Mouse (Mus musculus) lung, embryonic 14.5 days (tissue): ENCODE data around the gene Cacnb4. TPM values are rescaled to one million over a fixed set of nuclear protein-coding genes. Genes with fewer than 3 reads are reported as not detected.

Experiments
- ATAC-seq: fragments of 200-750 bp; cut with Nextera tagmentation; 2 replicates; pipeline ENCODE4 v1.8.0; 2017; ENCODE audit warnings: mild to moderate bottlenecking, moderate TSS enrichment, moderate library complexity; ENCODE audit not compliant: insufficient read depth
- DNase-seq: peaks from one replicate; pipeline ENCODE4 v3.0.0-alpha.2; 2015
- H3K27ac ChIP-seq: fragments of 300-500 bp; sonication (generic); 2 replicates; pipeline ENCODE4 v1.5.1; 2014; ENCODE audit warnings: low read depth, mild to moderate bottlenecking, moderate library complexity
- H3K27me3 ChIP-seq: fragments of 300-500 bp; sonication (generic); 2 replicates; pipeline ENCODE4 v1.6.1; 2014; ENCODE audit warnings: low read length, control low read depth; ENCODE audit not compliant: insufficient read depth
- H3K36me3 ChIP-seq: fragments of 300-500 bp; sonication (generic); 2 replicates; pipeline ENCODE4 v1.6.1; 2014; ENCODE audit warnings: control low read depth; ENCODE audit not compliant: insufficient read depth
- H3K4me1 ChIP-seq: fragments of 300-500 bp; sonication (generic); 2 replicates; pipeline ENCODE4 v1.6.1; 2014; ENCODE audit warnings: antibody characterized with exemption, control low read depth; ENCODE audit not compliant: insufficient read depth
- H3K4me2 ChIP-seq: fragments of 300-500 bp; sonication (generic); 2 replicates; pipeline ENCODE4 v1.6.1; 2014; ENCODE audit warnings: mild to moderate bottlenecking
- H3K4me3 ChIP-seq: fragments of 300-500 bp; sonication (generic); 2 replicates; pipeline ENCODE4 v1.5.1; 2014; ENCODE audit warnings: low read depth, low read length
- H3K9ac ChIP-seq: fragments of 300-500 bp; sonication (generic); 2 replicates; pipeline ENCODE4 v1.6.1; 2014
- H3K9me3 ChIP-seq: fragments of 300-500 bp; sonication (generic); 2 replicates; pipeline ENCODE4 v1.6.1; 2016; ENCODE audit warnings: low read depth, low read length, control low read depth
- CTCF ChIP-seq: IDR thresholded peaks from 2 replicates; pipeline ENCODE4 v1.5.1; 2016; ENCODE audit warnings: antibody characterized with exemption, low read depth
- WGBS: fragments of 180-500 bp; shearing (Covaris S2); extraction: QIAGEN DNeasy Blood & Tissue Kit; methylation state at CpG from one replicate; pipeline ENCODE4 v1.1.7; 2014; 5-methylcytosine and 5-hydroxymethylcytosine counted together
- polyA plus RNA-seq: library from polyadenylated mRNA; unstranded; fragments of >200 nt; fragmentation: Nextera tagmentation; extraction: Ambion mirVana; gene quantifications from 2 replicates; pipeline ENCODE4 v1.2.1, GENCODE M21; 2014

Cacnb4 gene
- polyA plus RNA-seq, 1 experiment from 2014 or later, result 0.39 TPM

GRCm38 (mm10) chr2:52424747-52425522 is 251.7 kb downstream of the Cacnb4 start, which contains the start of gene Arl5a:
Gene Arl5a (minus strand): TSS chr2:52424901.
- Histone ChIP-seq H3K36me3 (no peaks in the 10 kb centered on the region), H3K9me3 (no peaks in the 10 kb centered on the region), H3K4me1 (no peaks in the 10 kb centered on the region; the same call in none of the 2 replicates), H3K4me3 (peak within 1 kb of the TSS; percentile 98), H3K27me3 (no peaks in the 10 kb centered on the region), H3K4me2 (peak within 1 kb of the TSS; percentile 84), H3K9ac (peak within 1 kb of the TSS; percentile 96), H3K27ac (peak within 1 kb of the TSS; percentile 91)
- under 1% methylated on average over 57 of the region's 57 CpGs for WGBS
- ATAC-seq (peak; percentile 94), DNase-seq (peak; percentile 94)
- TF ChIP-seq CTCF, result no peak

GRCm38 (mm10) chr2:52424248-52424728 is 252.3 kb downstream of the Cacnb4 start:
- H3K9ac ChIP-seq, result peak overlapping the region; percentile 96
- WGBS, result under 1% methylated on average over 42 of the region's 42 CpGs
- H3K4me3 ChIP-seq, result peak overlapping the region; percentile 98
- ATAC-seq (peak; percentile 84), DNase-seq (peak; percentile 57)
- no peaks in the 10 kb centered on the region for H3K9me3 ChIP-seq
- TF ChIP-seq CTCF, result no peak
- H3K27ac ChIP-seq, result peak overlapping the region; percentile 91
- H3K27me3 ChIP-seq, result no peaks in the 10 kb centered on the region
- peak overlapping the region; percentile 84 for H3K4me2 ChIP-seq
- no peaks in the 10 kb centered on the region; the same call in none of the 2 replicates for H3K4me1 ChIP-seq
- H3K36me3 ChIP-seq, result no peaks in the 10 kb centered on the region

DNA sequence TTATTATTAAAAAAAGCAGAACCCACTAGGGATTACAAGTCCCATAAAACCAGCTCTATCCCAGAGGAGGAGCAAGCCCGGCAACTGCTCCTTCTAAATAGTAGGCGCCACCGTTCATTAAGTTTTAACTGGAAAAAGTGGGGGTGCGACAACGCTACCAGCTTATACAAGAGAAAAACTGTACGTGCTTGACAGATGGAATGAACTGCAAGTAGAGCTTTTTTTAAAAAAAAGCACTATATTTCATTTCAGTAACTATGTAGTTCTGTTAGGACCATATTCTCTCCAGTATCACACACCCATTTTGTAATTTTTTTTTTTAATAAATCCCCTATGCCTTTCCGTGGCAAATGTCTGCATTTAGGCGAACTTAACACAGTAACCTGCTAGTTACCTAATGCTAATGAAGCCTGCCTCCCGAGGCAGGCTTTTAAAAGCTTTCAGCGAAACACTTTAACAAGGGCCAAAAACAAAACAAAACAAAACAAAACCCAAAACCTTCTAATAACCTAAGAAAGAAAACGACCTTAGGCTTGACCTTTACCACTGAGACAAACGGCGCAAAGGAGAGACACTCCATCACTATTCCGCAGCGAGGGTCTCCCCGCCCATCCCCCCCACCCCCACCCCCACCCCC is 252.9 kb downstream of the Cacnb4 start:
- peak overlapping the region; percentile 96 for H3K9ac ChIP-seq
- H3K27me3 ChIP-seq, result no peaks in the 10 kb centered on the region
- under 1% methylated on average over 16 of the region's 16 CpGs for WGBS
- H3K4me2 ChIP-seq, result peak overlapping the region; percentile 84
- H3K9me3 ChIP-seq, result no peaks in the 10 kb centered on the region
- H3K27ac ChIP-seq, result no peak overlapping the region
- H3K4me1 ChIP-seq, result no peaks in the 10 kb centered on the region; the same call in none of the 2 replicates
- no peak for TF ChIP-seq CTCF
- H3K36me3 ChIP-seq, result no peaks in the 10 kb centered on the region
- peak overlapping the region; percentile 98 for H3K4me3 ChIP-seq
- DNase-seq, result peak; percentile 55
- ATAC-seq, result no peak

DNA sequence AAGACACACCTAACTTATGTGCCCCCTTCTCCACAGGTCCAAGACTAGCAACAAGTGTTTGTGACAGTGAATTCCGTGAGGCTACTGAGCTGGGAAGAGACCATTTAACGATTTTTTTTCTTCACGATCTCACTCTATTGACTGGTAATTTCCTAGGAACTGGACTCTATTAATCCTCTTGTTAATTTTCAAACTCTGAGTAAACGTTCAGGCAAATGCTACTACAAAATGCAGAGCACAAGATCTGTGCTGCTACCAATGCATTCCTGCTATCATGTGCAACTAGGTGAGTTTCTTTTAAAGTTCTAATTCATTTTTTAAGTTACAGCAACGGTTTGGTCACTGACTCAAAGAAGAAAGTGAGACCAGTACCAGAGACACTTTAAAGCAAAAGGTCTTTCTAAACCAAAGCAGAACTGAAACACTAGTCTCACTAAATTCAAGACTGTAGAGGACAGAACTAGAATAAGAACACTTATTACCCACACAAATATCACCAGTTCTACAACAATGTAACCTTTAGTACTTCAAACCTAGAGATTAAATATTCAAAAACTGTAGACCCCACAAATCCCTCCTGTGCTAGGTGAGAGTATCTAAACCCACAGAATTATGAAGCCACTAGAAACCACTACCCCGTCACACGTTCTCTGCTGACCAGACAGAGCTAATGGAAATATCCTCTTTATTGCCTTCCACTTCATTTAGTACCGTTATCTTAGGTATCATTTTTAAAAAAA is 253.6 kb downstream of the Cacnb4 start:
- Histone ChIP-seq H3K4me2 (peak overlapping the region; percentile 84), H3K4me1 (no peaks in the 10 kb centered on the region; the same call in none of the 2 replicates), H3K27ac (no peak overlapping the region), H3K27me3 (no peaks in the 10 kb centered on the region), H3K9me3 (no peaks in the 10 kb centered on the region), H3K36me3 (no peaks in the 10 kb centered on the region), H3K4me3 (peak overlapping the region; percentile 98), H3K9ac (peak overlapping the region; percentile 96)
- TF ChIP-seq CTCF, result no peak
- no peak for ATAC-seq
- 39% methylated on average over 8 of the region's 8 CpGs for WGBS
- DNase-seq, result no peak

- H3K4me3 ChIP-seq, result no peak overlapping the region
- H3K4me2 ChIP-seq, result no peak overlapping the region
- DNase-seq, result no peak
- no peak for ATAC-seq
- no peak overlapping the region for H3K9ac ChIP-seq
- H3K4me1 ChIP-seq, result no peaks in the 10 kb centered on the region; the same call in none of the 2 replicates
- TF ChIP-seq CTCF, result no peak
- H3K27me3 ChIP-seq, result no peaks in the 10 kb centered on the region
- H3K27ac ChIP-seq, result no peak overlapping the region
- peaks cover 3% of the 10 kb centered on the region for H3K36me3 ChIP-seq
- H3K9me3 ChIP-seq, result no peaks in the 10 kb centered on the region
- 42% methylated on average over 6 of the region's 6 CpGs for WGBS
Measured at GRCm38 (mm10) chr2:52421197-52421596, 255.4 kb downstream of the Cacnb4 start.

- DNase-seq (no peak), ATAC-seq (no peak)
- Histone ChIP-seq H3K4me3 (no peak overlapping the region), H3K27ac (no peak overlapping the region), H3K9me3 (no peaks in the 10 kb centered on the region; the same call in 1 of the 2 replicates), H3K27me3 (no peaks in the 10 kb centered on the region), H3K4me1 (no peaks in the 10 kb centered on the region; the same call in 1 of the 2 replicates), H3K4me2 (no peak overlapping the region), H3K36me3 (peaks cover 14% of the 10 kb centered on the region), H3K9ac (no peak overlapping the region)
- TF ChIP-seq CTCF, result no peak
- WGBS, result 85% methylated on average over 7 of the region's 7 CpGs
Measured at GRCm38 (mm10) chr2:52420001-52420710, 256.5 kb downstream of the Cacnb4 start.
